Mouse (Mus musculus) adrenal gland, adult 8-10 months (tissue): Measurements from ENCODE around the gene Ncam1. TPM values are rescaled to one million over a fixed set of nuclear protein-coding genes. Genes with fewer than 3 reads are reported as not detected.

ENCODE experiments used
- DNase-seq: peaks from one replicate; pipeline ENCODE4 v3.0.0; 2022
- total RNA-seq, 4 experiments: library from RNA; stranded (reverse); gene quantifications; 2 replicates each; pipeline ENCODE4 v1.2.4; 2022

Ncam1 gene
- total RNA-seq, 4 experiments from 2014 or later, result 49.7 to 96.7 (median 68.1) TPM

DNA sequence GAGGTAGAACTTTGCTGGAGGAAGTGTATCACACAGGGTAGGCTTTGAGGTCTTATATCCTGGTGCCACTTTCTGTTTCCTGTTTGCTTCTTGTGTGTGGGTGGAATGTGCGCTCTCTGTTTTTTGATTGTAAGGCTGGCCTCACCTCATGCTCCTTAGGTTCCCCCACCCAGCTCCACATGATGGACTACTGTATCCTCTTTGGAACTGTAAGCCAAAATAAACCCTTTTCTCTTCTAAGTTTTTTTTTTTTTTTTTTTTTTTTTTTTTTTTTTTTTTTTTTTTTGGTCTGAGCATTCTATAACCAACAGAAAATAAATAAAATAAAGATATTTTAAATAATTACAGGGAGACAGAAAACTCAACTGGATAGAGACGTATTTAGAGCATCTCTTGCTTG, 239.8 kb downstream of the Ncam1 start:
- no peak for DNase-seq

- no peak for DNase-seq
These were observed 247.4 kb downstream of the Ncam1 start for GRCm38 (mm10) chr9:49551353-49551752.

DNA sequence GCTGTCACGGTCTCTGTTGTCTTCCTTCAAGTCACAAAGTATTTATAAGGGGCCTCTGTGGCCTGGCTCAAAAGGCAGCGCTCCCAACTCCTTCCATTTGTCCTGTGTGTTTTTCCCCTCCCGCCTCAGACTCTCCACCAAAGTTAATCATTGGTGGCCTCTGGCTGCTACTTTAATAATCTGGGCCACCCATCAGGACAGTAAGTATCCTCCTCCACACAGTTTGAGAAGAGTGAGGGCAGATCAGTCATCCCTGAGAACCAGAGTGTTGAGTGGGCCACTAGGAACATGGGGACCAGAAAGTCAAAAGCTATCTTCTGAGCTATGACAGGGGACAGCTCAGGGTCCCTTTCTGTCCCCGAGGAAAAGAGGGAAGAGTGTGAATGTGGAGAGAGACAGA, 256.1 kb downstream of the Ncam1 start:
- no peak for DNase-seq

DNA sequence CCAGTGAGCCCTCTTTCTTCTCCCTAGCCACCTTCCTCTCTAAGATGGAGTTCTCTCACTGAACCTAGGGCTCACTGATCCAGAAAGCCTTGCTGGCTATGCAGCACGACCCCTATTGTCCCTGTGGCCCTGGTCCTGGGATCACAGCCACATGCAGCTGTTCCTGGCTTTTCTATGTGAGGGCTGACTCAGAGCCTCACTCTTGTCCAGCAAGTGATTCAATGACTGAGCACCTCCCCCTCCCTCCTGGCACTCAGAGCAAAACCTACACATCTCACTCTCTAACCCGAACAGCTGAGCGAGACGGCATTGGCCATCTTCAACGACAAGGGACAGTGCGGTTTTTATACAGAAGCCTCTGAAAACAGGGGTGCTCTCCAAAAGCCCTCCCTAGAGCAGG, 260.9 kb downstream of the Ncam1 start:
- peak; percentile 4 for DNase-seq

DNA sequence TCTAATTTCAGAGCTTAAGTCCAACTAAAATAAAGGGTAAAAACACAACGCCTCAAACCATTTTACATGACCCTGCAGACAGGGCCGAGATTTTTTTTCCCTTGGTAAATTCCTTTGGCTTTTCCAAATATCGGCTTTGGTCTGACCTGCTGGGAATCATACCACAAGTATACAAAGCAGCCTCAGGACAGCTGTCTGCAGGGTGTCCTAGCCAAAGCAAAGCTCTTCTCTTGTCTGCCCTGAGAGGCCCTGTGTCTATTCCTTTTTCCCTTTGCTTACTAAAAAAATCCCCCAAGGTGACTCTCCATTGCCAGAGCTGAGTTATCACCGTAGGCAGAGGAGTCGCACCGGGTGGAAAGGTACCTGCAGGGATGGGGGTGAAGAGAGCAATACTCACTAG, 262.1 kb downstream of the Ncam1 start:
- DNase-seq, result no peak

DNA sequence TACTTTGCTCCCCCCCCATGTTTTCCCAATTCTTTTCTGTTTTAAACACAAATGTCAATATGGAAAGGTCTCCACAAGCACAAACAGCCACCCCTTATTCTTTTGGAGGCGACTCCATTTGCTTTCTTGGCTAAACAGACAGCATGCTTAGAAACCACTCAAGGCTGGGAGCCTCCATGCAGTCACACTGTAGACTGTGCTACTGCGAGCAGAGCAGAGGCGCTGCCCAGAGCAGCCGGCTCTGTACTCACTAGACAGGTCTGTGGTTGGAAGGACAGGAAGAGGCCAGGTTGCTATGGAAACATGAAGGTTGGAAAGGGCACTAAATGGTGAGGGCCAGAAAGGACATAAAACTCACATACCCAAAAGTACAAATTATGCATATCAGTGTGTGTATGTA, 263.8 kb downstream of the Ncam1 start:
- no peak for DNase-seq

- DNase-seq, result no peak
These were observed 264.7 kb downstream of the Ncam1 start for GRCm38 (mm10) chr9:49533912-49534491.

DNA sequence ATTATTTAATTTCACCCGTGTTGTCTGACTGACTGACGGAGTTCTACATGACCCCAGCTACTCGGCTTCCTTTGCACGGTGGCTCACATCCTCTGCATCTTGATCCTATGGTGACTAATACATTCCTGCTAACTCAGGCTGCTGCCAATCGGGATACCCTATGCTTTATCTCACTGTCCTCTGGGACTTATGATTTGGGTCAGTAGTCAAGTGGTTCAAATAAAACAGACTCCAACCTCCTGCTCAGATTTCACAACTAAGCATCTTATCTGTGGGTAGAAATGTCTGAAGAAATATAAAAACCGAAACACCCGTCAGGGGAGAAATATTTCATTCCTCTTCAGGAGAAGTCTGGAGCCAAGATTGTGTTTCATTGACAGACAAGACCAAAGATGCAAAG, 265.3 kb downstream of the Ncam1 start:
- DNase-seq, result no peak

DNA sequence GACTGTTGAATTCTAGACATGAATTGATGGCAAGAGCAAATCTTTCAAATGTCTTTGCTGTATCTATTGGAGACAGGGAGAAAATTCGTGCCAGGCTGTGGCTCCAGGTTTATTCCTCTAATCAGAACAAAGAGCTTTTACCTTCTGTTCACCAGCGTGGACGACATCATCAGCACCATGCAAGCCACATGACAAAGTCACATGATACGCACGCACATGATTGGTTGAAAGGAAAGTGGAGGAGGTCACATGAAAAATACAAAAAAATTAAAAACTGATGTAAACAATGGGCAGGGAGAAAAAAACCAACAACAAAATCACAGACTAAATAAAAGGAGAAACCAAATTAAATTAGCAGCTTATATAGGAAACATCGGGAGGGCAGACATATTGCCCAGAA, 266.9 kb downstream of the Ncam1 start:
- DNase-seq, result no peak

GRCm38 (mm10) chr9:49531257-49531656, 267.5 kb downstream of the Ncam1 start:
- DNase-seq, result no peak

DNA sequence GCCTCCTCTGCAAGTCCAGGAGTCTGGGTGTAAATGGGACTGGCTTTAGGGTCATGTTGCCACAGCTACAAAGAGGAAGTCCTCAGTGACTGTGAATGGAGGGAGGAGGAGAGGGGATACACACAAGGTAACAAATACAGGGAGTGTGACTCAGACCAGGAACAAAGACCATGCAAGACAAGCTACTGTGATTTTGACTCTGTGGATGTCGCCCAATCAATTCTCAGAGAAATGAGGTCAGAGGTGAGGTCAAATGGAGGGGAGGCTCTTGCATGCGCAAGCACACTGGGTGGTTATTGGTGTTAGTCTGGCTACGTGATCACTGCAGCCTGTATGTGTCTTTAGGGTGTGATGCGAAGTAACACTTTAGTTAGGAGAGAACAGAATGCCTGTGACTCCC, 268.0 kb downstream of the Ncam1 start:
- no peak for DNase-seq

- DNase-seq, result no peak
These were observed 269.3 kb downstream of the Ncam1 start for GRCm38 (mm10) chr9:49529366-49529959.

GRCm38 (mm10) chr9:49528943-49529342, 269.8 kb downstream of the Ncam1 start:
- no peak for DNase-seq

DNA sequence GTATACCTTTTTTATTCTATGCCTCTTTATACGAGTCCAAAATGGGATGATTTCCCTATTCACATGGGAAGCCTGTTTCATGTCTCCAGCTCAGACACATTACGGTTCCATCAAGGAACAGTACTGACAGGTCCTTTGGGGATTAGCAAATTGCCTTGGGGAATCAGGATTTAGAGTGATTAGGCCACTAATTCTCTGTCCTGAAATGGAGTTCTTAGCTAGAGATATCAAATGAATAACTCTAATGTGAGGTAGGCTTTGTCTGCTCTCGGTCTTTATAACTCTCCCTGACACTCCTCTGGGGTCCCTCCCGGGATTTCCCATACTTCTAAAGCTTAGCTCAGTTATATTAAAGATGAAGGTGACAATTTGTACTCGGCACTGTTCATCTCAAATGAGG, 270.7 kb downstream of the Ncam1 start:
- no peak for DNase-seq

GRCm38 (mm10) chr9:49527340-49527739, 271.4 kb downstream of the Ncam1 start:
- DNase-seq, result no peak

DNA sequence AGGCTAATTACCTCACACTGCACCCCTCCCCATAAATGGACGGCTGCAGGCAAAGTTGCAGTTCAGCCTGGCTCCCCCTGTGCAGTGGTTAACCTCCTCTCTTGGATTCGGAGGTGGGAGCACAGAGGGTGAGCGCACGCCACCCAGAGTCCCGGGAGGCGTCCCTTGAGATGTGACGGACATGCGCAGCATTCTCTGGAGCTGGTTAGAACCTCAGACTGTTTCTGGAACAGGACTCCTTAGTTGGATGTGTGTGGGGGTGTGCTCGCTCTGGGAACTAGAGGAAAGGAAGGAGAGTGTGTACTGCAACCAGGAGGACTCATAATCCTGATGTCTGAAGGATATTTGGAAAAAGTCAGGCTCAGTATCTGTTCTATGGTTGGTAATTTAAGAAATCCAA, 274.0 kb downstream of the Ncam1 start:
- DNase-seq, result no peak

GRCm38 (mm10) chr9:49523881-49524280, 274.8 kb downstream of the Ncam1 start:
- DNase-seq, result no peak

GRCm38 (mm10) chr9:49514306-49514705, 284.4 kb downstream of the Ncam1 start:
- DNase-seq, result no peak

- no peak for DNase-seq
These were observed 288.1 kb downstream of the Ncam1 start for GRCm38 (mm10) chr9:49510666-49511065.

DNA sequence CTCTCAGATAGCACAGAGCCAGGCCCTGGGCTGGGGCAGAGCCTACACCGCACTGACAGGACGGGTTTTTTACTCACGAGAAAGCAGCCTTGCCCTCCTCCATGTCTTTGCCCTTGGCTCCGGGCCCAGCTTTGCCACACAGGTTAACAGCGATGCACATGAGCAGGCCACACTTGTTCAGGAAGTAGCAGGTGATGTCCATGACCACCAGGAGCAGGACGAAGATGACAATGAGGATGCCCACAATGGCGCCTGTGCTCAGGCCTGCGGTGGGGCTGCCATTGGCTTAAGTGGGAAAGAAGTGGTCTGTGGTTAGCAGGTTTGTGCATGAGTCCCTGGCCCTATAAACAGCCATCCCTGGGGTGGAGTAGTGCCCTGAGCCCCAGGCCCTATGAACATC, 289.1 kb downstream of the Ncam1 start:
- no peak for DNase-seq

- DNase-seq, result no peak
These were observed 289.6 kb downstream of the Ncam1 start for GRCm38 (mm10) chr9:49509094-49509493.

DNA sequence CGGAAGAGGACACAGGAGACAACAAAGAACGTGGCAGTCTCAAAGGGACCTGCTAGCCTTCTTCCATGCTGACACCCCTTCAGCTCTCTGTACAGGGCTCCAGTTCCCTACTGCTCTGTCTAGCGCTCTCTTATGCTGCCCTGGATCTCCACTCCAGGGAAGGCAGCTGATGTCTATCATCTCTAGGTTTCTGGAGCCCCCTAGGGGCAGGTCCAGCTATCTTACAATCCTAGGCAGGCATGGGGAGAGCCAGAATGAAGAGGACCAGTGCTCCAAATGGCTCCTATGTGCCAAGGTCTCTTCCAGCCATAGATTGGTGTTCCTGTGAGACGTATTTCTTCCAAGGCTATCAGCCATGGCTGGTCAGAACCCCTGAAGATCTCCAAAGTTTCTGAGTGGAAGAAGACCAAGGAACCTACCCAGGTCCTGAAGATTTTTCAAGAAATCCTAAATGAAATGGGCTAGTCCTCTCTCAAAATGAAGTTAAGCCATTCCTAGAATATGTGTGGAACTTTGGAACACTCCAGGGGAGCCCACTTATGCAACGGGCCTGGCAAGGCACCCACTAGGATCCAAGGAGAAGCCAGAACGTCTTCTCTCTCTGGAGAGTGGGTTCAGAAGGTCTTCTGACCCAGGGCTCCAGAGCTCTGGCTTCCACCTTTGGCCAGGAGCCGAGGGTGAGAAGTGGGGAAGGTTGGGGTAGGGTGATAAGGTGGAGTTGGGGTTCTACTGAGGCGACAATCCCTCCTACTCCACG, 290.7 kb downstream of the Ncam1 start:
- no peak for DNase-seq

DNA sequence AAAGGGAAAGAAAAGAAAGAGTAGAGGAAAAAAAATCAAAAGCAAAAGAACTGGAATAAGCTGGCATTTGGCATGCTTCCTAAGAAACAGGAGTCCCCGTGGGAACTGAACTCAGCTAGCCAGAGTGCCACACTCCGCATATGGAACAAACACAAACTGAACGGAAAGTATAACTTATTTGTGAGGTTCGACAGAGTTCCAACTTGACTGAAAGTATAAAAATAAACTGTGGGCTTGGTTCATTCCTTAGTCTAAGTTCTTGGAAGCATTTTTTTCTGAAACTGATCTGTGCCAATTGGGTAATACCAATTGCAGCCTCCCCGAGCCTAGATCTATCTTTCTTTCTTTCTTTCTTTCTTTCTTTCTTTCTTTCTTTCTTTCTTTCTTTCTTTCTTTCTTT, 294.1 kb downstream of the Ncam1 start:
- DNase-seq, result no peak

- no peak for DNase-seq
These were observed 296.5 kb downstream of the Ncam1 start for GRCm38 (mm10) chr9:49502245-49502644.
